Mouse (Mus musculus) bone marrow, adult 2 months (tissue): ENCODE data around the gene 4930442H23Rik.

ENCODE experiments used
- CTCF ChIP-seq: fragments of 200-500 bp; IDR thresholded peaks from 2 replicates; pipeline ENCODE4 v1.5.1; 2011; ENCODE audit warnings: low read length, control low read depth; ENCODE audit not compliant: control insufficient read depth, insufficient read depth
- POLR2A ChIP-seq: fragments of 200-500 bp; IDR thresholded peaks from 2 replicates; pipeline ENCODE4 v1.6.1; 2011; ENCODE audit warnings: low read depth, mild to moderate bottlenecking, control low read depth, low read length, borderline replicate concordance; ENCODE audit not compliant: control insufficient read depth

DNA sequence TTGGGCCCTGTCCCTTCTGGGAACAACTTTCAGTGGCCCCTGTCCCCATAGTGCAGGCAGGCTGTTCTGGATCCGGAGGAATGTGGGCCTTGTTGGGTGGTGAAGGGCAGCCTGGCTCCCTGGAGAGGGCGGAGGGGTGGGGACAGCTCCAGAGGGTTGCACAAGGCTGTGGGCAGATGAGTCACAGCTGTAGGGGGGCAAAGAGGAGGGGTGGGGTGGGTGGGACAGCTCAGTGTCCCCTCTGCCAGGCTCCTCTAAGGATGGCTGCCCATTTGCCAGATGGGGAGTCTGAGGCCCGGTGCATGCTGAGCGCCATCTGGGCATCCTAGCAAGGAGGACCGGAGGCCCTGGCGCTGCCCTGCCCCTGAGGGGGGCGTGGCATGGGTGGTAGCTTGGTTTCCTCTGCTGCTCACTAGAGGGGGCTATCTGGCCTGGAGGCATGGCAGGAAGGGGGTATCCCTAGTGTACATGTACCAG, 40.5 kb downstream of the 4930442H23Rik start:
- no peak for TF ChIP-seq CTCF
- no peak for TF ChIP-seq POLR2A
